In the genomic region with DNA sequence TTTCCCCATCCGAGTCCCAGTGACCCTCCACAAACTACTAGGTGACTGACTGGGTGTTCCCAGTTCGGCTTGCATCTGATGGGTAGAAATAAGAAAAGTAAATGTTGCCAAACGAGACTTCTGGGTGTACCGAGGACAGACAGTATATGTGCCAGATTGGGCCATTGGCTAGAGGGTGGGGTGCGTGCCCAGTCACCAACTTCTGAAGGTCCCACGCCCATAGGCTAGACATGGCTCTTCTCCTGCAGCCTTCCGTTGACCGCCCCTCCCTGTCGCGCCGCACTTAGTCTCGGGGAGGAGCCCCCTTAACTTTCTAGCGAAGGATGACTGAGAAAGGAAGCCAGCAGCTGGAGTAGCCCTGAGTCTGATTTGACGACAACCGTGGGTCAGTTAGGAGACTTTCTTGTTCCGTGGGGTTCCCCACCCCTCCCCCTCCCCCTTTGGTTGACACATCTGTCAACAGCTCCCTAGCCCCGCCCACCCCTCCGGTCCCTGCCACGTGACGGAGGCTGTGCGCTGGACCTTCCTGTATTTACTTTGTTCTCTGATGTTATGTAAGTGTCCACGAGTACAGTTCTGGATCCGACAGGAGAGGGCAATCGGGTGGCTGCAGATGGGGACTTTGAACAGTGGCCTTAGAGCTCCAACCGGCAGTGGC, we compare ENCODE assay signal across 8 mouse cellular contexts. TPM values are rescaled to one million over a fixed set of nuclear protein-coding genes. Genes with fewer than 3 reads are reported as not detected.
DNase-seq lines count a peak whose midpoint lies in the region; ATAC-seq and TF ChIP-seq lines count a peak whose summit lies in the region.

No protein-coding gene starts in this region.

- ATAC-seq in kidney, embryonic 15.5 days (replicated peaks; ENCODE audit: low FRiP score): peak; percentile 57

- no peaks in the 10 kb centered on the region for H3K27me3 ChIP-seq in heart, embryonic 10.5 days (ENCODE audit: insufficient read depth, poor library complexity, severe bottlenecking)
- H3K27me3 ChIP-seq in kidney, embryonic 15.5 days: no peaks in the 10 kb centered on the region; the same call in 1 of the 2 replicates

- DNase-seq in 416B (ENCODE audit: low read depth): peak; percentile 93
- DNase-seq in heart, embryonic 10.5 days (ENCODE audit: low spot score): peak; percentile 94
- DNase-seq in liver: peak; percentile 94
- peak; percentile 70 to 87 for DNase-seq in monocyte, adult 2 months (ENCODE audit: low read depth in 1 of 2, low spot score in 2 of 2)
- DNase-seq in spleen, postnatal 14 days (ENCODE audit: low spot score in 2 of 2): peak; percentile 59 to 61

- TF ChIP-seq POLR2A in bone marrow macrophage, adult 2 months (IDR thresholded peaks at IDR 0.05; ENCODE audit: borderline replicate concordance, low read depth, low read length): no peak
- TF ChIP-seq POLR2A in embryonic fibroblast, embryonic 13.5 days (IDR thresholded peaks at IDR 0.05; ENCODE audit: low read depth, low read length): peak; percentile 44

- H3K4me1 ChIP-seq in bone marrow macrophage, adult 2 months (ENCODE audit: control insufficient read depth, insufficient read depth, low read length): 0 out of 2 replicates have a peak, but pooled peaks cover 8% of the 10 kb centered on the region
- H3K4me1 ChIP-seq in embryonic fibroblast, embryonic 13.5 days (ENCODE audit: control insufficient read depth, insufficient read depth, low read length): peaks cover 5% of the 10 kb centered on the region; the same call in 1 of the 2 replicates
- H3K4me1 ChIP-seq in heart, embryonic 10.5 days: peaks cover 15% of the 10 kb centered on the region
- peaks cover 20% of the 10 kb centered on the region for H3K4me1 ChIP-seq in kidney, embryonic 15.5 days

- under 1% methylated on average over 25 of the region's 25 CpGs for WGBS in heart, embryonic 10.5 days
- WGBS in kidney, embryonic 15.5 days: under 1% methylated on average over 25 of the region's 25 CpGs

- H3K9me3 ChIP-seq in heart, embryonic 10.5 days: no peaks in the 10 kb centered on the region
- H3K9me3 ChIP-seq in kidney, embryonic 15.5 days (replicated peaks): no peaks in the 10 kb centered on the region

- peak overlapping the region; percentile 88 for H3K4me2 ChIP-seq in kidney, embryonic 15.5 days

- H3K4me3 ChIP-seq in bone marrow macrophage, adult 2 months (ENCODE audit: insufficient read depth, low read length): peak overlapping the region; percentile 75
- peak overlapping the region; percentile 93 for H3K4me3 ChIP-seq in embryonic fibroblast, embryonic 13.5 days (ENCODE audit: insufficient read depth, low read length)
- H3K4me3 ChIP-seq in heart, embryonic 10.5 days: peak overlapping the region; percentile 93
- H3K4me3 ChIP-seq in kidney, embryonic 15.5 days (replicated peaks): peak overlapping the region; percentile 93

- peaks cover 30% of the 10 kb centered on the region for H3K36me3 ChIP-seq in heart, embryonic 10.5 days
- peaks cover 29% of the 10 kb centered on the region for H3K36me3 ChIP-seq in kidney, embryonic 15.5 days

- H3K27ac ChIP-seq in bone marrow macrophage, adult 2 months (ENCODE audit: insufficient read depth, low read depth, low read length): peak overlapping the region; percentile 68
- peak overlapping the region; percentile 62 for H3K27ac ChIP-seq in embryonic fibroblast, embryonic 13.5 days (ENCODE audit: insufficient read depth, low read length)
- H3K27ac ChIP-seq in heart, embryonic 10.5 days: peak overlapping the region; percentile 98
- peak overlapping the region; percentile 90 for H3K27ac ChIP-seq in kidney, embryonic 15.5 days

- no peak for TF ChIP-seq CTCF in bone marrow macrophage, adult 2 months (IDR thresholded peaks at IDR 0.05; ENCODE audit: low read depth, low read length)
- TF ChIP-seq CTCF in embryonic fibroblast, embryonic 13.5 days (IDR thresholded peaks at IDR 0.05; ENCODE audit: borderline replicate concordance, insufficient read depth, low read length): no peak

- H3K9ac ChIP-seq in kidney, embryonic 15.5 days: peak overlapping the region; percentile 88

RNA-seq across cellular contexts. Expression of a gene that starts 0.9 kb away (rescaled TPM):
- polyA plus RNA-seq in bone marrow macrophage, adult 2 months (2012; ENCODE audit: insufficient read depth, insufficient read length, missing spikeins): 86.2 and 93.4 TPM in 2 replicates
- 93.3 and 103 TPM in 2 replicates for polyA plus RNA-seq in embryonic fibroblast, embryonic 13.5 days (2011; ENCODE audit: insufficient read length, low read depth, missing spikeins)
- polyA plus RNA-seq in heart, embryonic 10.5 days (2016; fragmentation: Nextera tagmentation; extraction: Ambion mirVana): 75.5 and 90.8 TPM in 2 replicates
- polyA plus RNA-seq in kidney, embryonic 15.5 days (2015; fragmentation: Nextera tagmentation; extraction: Ambion mirVana): 66.7 and 70.0 TPM in 2 replicates

RNA-seq across cellular contexts. Expression of a gene that starts 47.0 kb away (rescaled TPM):
- polyA plus RNA-seq in bone marrow macrophage, adult 2 months (2012; ENCODE audit: insufficient read depth, insufficient read length, missing spikeins): 37.8 and 44.1 TPM in 2 replicates
- 4.5 and 6.2 TPM in 2 replicates for polyA plus RNA-seq in embryonic fibroblast, embryonic 13.5 days (2011; ENCODE audit: insufficient read length, low read depth, missing spikeins)
- not detected in 2 replicates for polyA plus RNA-seq in heart, embryonic 10.5 days (2016; fragmentation: Nextera tagmentation; extraction: Ambion mirVana)
- 0.22 and 0.27 TPM in 2 replicates for polyA plus RNA-seq in kidney, embryonic 15.5 days (2015; fragmentation: Nextera tagmentation; extraction: Ambion mirVana)

RNA-seq across cellular contexts. Expression of a gene that starts 58.2 kb away (rescaled TPM):
- polyA plus RNA-seq in bone marrow macrophage, adult 2 months (2012; ENCODE audit: insufficient read depth, insufficient read length, missing spikeins): 1.1 TPM in 1 of 2 replicates, not detected in the other
- 0.13 TPM in 1 of 2 replicates, not detected in the other for polyA plus RNA-seq in embryonic fibroblast, embryonic 13.5 days (2011; ENCODE audit: insufficient read length, low read depth, missing spikeins)
- 0.06 TPM in 1 of 2 replicates, not detected in the other for polyA plus RNA-seq in heart, embryonic 10.5 days (2016; fragmentation: Nextera tagmentation; extraction: Ambion mirVana)
- 6.1 and 6.4 TPM in 2 replicates for polyA plus RNA-seq in kidney, embryonic 15.5 days (2015; fragmentation: Nextera tagmentation; extraction: Ambion mirVana)

Comparison
In these comparisons a context has a peak if more than half of its experiments do, and no peak if none do; other contexts are left out.
1. Peak in every context shown above with its lines: DNase-seq, ATAC-seq, H3K4me3 ChIP-seq and H3K27ac ChIP-seq.